Mouse (Mus musculus): Measurements from ENCODE around the gene Bicd1.

The Bicd1 gene

GRCm38 (mm10) chr6:149565720-149566498 is 157.2 kb downstream of the Bicd1 start:
- intact Hi-C loops (cut with DNase I), result no loop called here

GRCm38 (mm10) chr6:149567219-149567618 is 158.5 kb downstream of the Bicd1 start:
- intact Hi-C loops (cut with DNase I), result no loop called here

- intact Hi-C loops (cut with DNase I), result no loop called here
Observed at GRCm38 (mm10) chr6:149574288-149574687, 165.6 kb downstream of the Bicd1 start.

GRCm38 (mm10) chr6:149580053-149580452 is 171.4 kb downstream of the Bicd1 start:
- intact Hi-C loops (cut with DNase I), result no loop called here

- intact Hi-C loops (cut with DNase I), result no loop called here
Observed at GRCm38 (mm10) chr6:149585708-149586504, 177.2 kb downstream of the Bicd1 start.

Small RNA genes within 50 kb of the gene (microRNA-seq; reads per million reads assigned to microRNA genes)
- 0 reads per million in 2 experiments for gene Gm24307
